Mouse (Mus musculus): ENCODE measurements around the gene Pigz. TPM values are rescaled to one million over a fixed set of nuclear protein-coding genes. Genes with fewer than 3 reads are reported as not detected.

Gene Pigz
- 0.27 and 0.97 TPM in 2 replicates for polyA plus RNA-seq (2014; fragmentation: Nextera tagmentation; extraction: Ambion mirVana)

- Histone ChIP-seq H3K9ac (ENCODE audit: low read depth, low read length) (peak within 1 kb of the TSS; percentile 59), H3K27me3 (ENCODE audit: control insufficient read depth, insufficient read depth, low read length) (peaks cover 34% of the 10 kb centered on the region), H3K9me3 (ENCODE audit: control insufficient read depth, low read length) (no peaks in the 10 kb centered on the region), H3K4me1 (ENCODE audit: control insufficient read depth, insufficient read depth, low read length) (peaks cover 14% of the 10 kb centered on the region), H3K27ac (ENCODE audit: low read depth, low read length) (no peak within 1 kb of the TSS), H3K4me2 (replicated peaks; ENCODE audit: low read depth, low read length) (peak within 1 kb of the TSS; percentile 94), H3K36me3 (ENCODE audit: control insufficient read depth, insufficient read depth, low read length) (no peaks in the 10 kb centered on the region), H3K4me3 (ENCODE audit: low read length) (peak within 1 kb of the TSS; percentile 52)
- 7% methylated on average over 42 of the region's 42 CpGs for WGBS
- no peak; the same call in 1 of the 2 replicates for ATAC-seq (ENCODE audit: low FRiP score, low TSS enrichment)
Measured at GRCm38 (mm10) chr16:31933751-31934549, at the start of gene Pigz. Gene Pigz (plus strand): TSS chr16:31933851.

- Histone ChIP-seq H3K9ac (ENCODE audit: low read depth, low read length) (peak overlapping the region; percentile 12; the same call in 1 of the 2 replicates), H3K27ac (ENCODE audit: low read depth, low read length) (no peak overlapping the region), H3K27me3 (ENCODE audit: control insufficient read depth, insufficient read depth, low read length) (no peaks in the 10 kb centered on the region), H3K9me3 (ENCODE audit: control insufficient read depth, low read length) (no peaks in the 10 kb centered on the region), H3K4me1 (ENCODE audit: control insufficient read depth, insufficient read depth, low read length) (peaks cover 16% of the 10 kb centered on the region; the same call in 1 of the 2 replicates), H3K4me3 (ENCODE audit: low read length) (peak overlapping the region; percentile 3; the same call in 1 of the 2 replicates), H3K4me2 (replicated peaks; ENCODE audit: low read depth, low read length) (peak overlapping the region; percentile 31), H3K36me3 (ENCODE audit: control insufficient read depth, insufficient read depth, low read length) (no peaks in the 10 kb centered on the region)
- WGBS = 12% methylated on average over 6 of the region's 6 CpGs
- ATAC-seq (ENCODE audit: low FRiP score, low TSS enrichment) = peak; percentile 45; the same call in 1 of the 2 replicates
Measured at GRCm38 (mm10) chr16:31883902-31884301, 49.7 kb upstream of the Pigz start.

- H3K4me1 ChIP-seq (ENCODE audit: control insufficient read depth, insufficient read depth, low read length) = no peaks in the 10 kb centered on the region
- ATAC-seq (ENCODE audit: low FRiP score, low TSS enrichment) = no peak
- H3K9ac ChIP-seq (ENCODE audit: low read depth, low read length) = no peak overlapping the region
- no peak overlapping the region for H3K4me3 ChIP-seq (ENCODE audit: low read length)
- 80% methylated on average over 7 of the region's 7 CpGs for WGBS
- H3K27ac ChIP-seq (ENCODE audit: low read depth, low read length) = no peak overlapping the region
- H3K27me3 ChIP-seq (ENCODE audit: control insufficient read depth, insufficient read depth, low read length) = no peaks in the 10 kb centered on the region
- no peaks in the 10 kb centered on the region for H3K36me3 ChIP-seq (ENCODE audit: control insufficient read depth, insufficient read depth, low read length)
- H3K9me3 ChIP-seq (ENCODE audit: control insufficient read depth, low read length) = no peaks in the 10 kb centered on the region
- H3K4me2 ChIP-seq (replicated peaks; ENCODE audit: low read depth, low read length) = no peak overlapping the region
Measured at GRCm38 (mm10) chr16:31890907-31891306, 42.7 kb upstream of the Pigz start.

GRCm38 (mm10) chr16:31893396-31894141 is 40.1 kb upstream of the Pigz start:
- Histone ChIP-seq H3K27me3 (ENCODE audit: control insufficient read depth, insufficient read depth, low read length) (no peaks in the 10 kb centered on the region), H3K9me3 (ENCODE audit: control insufficient read depth, low read length) (no peaks in the 10 kb centered on the region), H3K4me2 (replicated peaks; ENCODE audit: low read depth, low read length) (no peak overlapping the region), H3K4me3 (ENCODE audit: low read length) (no peak overlapping the region), H3K27ac (ENCODE audit: low read depth, low read length) (no peak overlapping the region), H3K36me3 (ENCODE audit: control insufficient read depth, insufficient read depth, low read length) (no peaks in the 10 kb centered on the region), H3K9ac (ENCODE audit: low read depth, low read length) (no peak overlapping the region), H3K4me1 (ENCODE audit: control insufficient read depth, insufficient read depth, low read length) (no peaks in the 10 kb centered on the region)
- ATAC-seq (ENCODE audit: low FRiP score, low TSS enrichment) = no peak
- 53% methylated on average over 5 of the region's 5 CpGs for WGBS

GRCm38 (mm10) chr16:31896971-31897774 is 36.5 kb upstream of the Pigz start:
- Histone ChIP-seq H3K9ac (ENCODE audit: low read depth, low read length) (no peak overlapping the region), H3K4me2 (replicated peaks; ENCODE audit: low read depth, low read length) (peak overlapping the region; percentile 32), H3K9me3 (ENCODE audit: control insufficient read depth, low read length) (no peaks in the 10 kb centered on the region; the same call in 1 of the 2 replicates), H3K27me3 (ENCODE audit: control insufficient read depth, insufficient read depth, low read length) (no peaks in the 10 kb centered on the region), H3K27ac (ENCODE audit: low read depth, low read length) (no peak overlapping the region), H3K36me3 (ENCODE audit: control insufficient read depth, insufficient read depth, low read length) (no peaks in the 10 kb centered on the region), H3K4me3 (ENCODE audit: low read length) (0 out of 2 replicates have a peak overlapping the region, but pooled peaks have one; percentile 14), H3K4me1 (ENCODE audit: control insufficient read depth, insufficient read depth, low read length) (no peaks in the 10 kb centered on the region)
- peak; percentile 84 for ATAC-seq (ENCODE audit: low FRiP score, low TSS enrichment)
- WGBS = 13% methylated on average over 29 of the region's 29 CpGs

GRCm38 (mm10) chr16:31898546-31899326 is 34.9 kb upstream of the Pigz start:
- H3K4me3 ChIP-seq (ENCODE audit: low read length) = no peak overlapping the region
- 84% methylated on average over 18 of the region's 18 CpGs for WGBS
- no peak for ATAC-seq (ENCODE audit: low FRiP score, low TSS enrichment)

GRCm38 (mm10) chr16:31901886-31902285 is 31.8 kb upstream of the Pigz start:
- Histone ChIP-seq H3K4me3 (ENCODE audit: low read length) (no peak overlapping the region), H3K4me2 (replicated peaks; ENCODE audit: low read depth, low read length) (no peak overlapping the region), H3K27me3 (ENCODE audit: control insufficient read depth, insufficient read depth, low read length) (no peaks in the 10 kb centered on the region), H3K9me3 (ENCODE audit: control insufficient read depth, low read length) (no peaks in the 10 kb centered on the region; the same call in 1 of the 2 replicates), H3K36me3 (ENCODE audit: control insufficient read depth, insufficient read depth, low read length) (no peaks in the 10 kb centered on the region), H3K9ac (ENCODE audit: low read depth, low read length) (no peak overlapping the region), H3K4me1 (ENCODE audit: control insufficient read depth, insufficient read depth, low read length) (peaks cover 11% of the 10 kb centered on the region; the same call in 1 of the 2 replicates), H3K27ac (ENCODE audit: low read depth, low read length) (no peak overlapping the region)
- WGBS = 70% methylated on average over 1 of the region's 1 CpGs
- no peak for ATAC-seq (ENCODE audit: low FRiP score, low TSS enrichment)

More at GRCm38 (mm10) chr16:31898546-31899326, 34.9 kb upstream of the Pigz start:
- Histone ChIP-seq H3K27ac (ENCODE audit: low read depth, low read length) (no peak overlapping the region), H3K4me1 (ENCODE audit: control insufficient read depth, insufficient read depth, low read length) (no peaks in the 10 kb centered on the region), H3K9ac (ENCODE audit: low read depth, low read length) (no peak overlapping the region), H3K27me3 (ENCODE audit: control insufficient read depth, insufficient read depth, low read length) (no peaks in the 10 kb centered on the region), H3K36me3 (ENCODE audit: control insufficient read depth, insufficient read depth, low read length) (no peaks in the 10 kb centered on the region), H3K4me2 (replicated peaks; ENCODE audit: low read depth, low read length) (no peak overlapping the region), H3K9me3 (ENCODE audit: control insufficient read depth, low read length) (no peaks in the 10 kb centered on the region; the same call in 1 of the 2 replicates)

- Histone ChIP-seq H3K9me3 (ENCODE audit: control insufficient read depth, low read length) (no peaks in the 10 kb centered on the region; the same call in 1 of the 2 replicates), H3K27ac (ENCODE audit: low read depth, low read length) (no peak overlapping the region), H3K4me2 (replicated peaks; ENCODE audit: low read depth, low read length) (no peak overlapping the region), H3K9ac (ENCODE audit: low read depth, low read length) (no peak overlapping the region), H3K36me3 (ENCODE audit: control insufficient read depth, insufficient read depth, low read length) (no peaks in the 10 kb centered on the region), H3K27me3 (ENCODE audit: control insufficient read depth, insufficient read depth, low read length) (no peaks in the 10 kb centered on the region), H3K4me3 (ENCODE audit: low read length) (no peak overlapping the region), H3K4me1 (ENCODE audit: control insufficient read depth, insufficient read depth, low read length) (peaks cover 12% of the 10 kb centered on the region; the same call in 1 of the 2 replicates)
- ATAC-seq (ENCODE audit: low FRiP score, low TSS enrichment) = no peak
- 87% methylated on average over 8 of the region's 8 CpGs for WGBS
Measured at GRCm38 (mm10) chr16:31903239-31903638, 30.4 kb upstream of the Pigz start.
